Mouse (Mus musculus): ENCODE results near the gene Slc16a6.
A peak's percentile ranks its signal among the peaks of the same experiment; 100 is the strongest.

The Slc16a6 gene

DNA sequence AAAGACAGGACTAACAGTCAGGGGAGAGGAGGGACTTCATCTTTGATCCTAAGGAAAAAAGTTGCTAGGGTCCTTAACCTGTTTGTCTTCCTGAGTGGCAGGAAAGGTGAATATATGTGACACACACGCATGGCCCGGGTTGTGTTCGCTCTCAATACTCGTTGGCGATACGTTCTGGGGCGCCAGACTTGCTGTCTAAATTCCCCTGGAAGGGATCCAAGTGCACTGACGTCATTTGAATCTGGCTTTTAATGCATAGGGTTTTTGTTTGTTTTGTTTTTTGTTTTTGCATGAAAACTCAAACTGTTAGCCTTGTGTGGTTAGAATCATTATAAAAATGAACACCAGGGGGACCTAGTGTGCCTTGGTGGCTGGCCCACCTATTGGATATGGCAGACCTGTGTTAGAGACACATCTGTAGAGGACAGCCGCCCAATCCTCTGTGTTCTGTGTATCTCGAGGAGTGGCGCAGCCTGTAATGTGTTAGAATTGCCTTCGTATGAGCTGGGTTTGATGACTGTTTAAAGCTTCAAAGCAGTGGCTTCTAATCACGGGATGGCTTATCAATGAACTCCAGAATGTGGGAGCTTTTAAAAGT is 27.9 kb downstream of the Slc16a6 start:
- DNase-seq (ENCODE audit: low spot score), result no peak

DNA sequence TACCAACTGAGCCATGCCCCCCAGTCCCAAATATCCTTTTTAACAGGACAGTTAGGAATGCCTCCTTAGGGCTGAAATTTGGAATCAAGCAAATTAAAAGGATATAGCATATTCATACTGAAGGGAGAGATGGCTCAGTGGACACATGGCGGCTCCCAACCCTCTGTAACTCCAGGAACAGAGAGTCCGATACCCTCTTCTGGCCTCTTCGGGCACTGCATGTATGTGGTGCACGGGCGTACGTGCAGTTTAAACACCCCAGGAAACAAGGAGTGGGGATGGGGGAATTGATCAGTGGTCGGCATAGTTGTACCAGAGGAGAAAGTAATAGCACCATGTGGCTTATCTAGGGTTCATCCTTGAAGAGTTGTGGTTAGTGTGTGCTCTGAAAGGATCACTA is 28.8 kb downstream of the Slc16a6 start:
- no peak for DNase-seq (ENCODE audit: low spot score)

DNA sequence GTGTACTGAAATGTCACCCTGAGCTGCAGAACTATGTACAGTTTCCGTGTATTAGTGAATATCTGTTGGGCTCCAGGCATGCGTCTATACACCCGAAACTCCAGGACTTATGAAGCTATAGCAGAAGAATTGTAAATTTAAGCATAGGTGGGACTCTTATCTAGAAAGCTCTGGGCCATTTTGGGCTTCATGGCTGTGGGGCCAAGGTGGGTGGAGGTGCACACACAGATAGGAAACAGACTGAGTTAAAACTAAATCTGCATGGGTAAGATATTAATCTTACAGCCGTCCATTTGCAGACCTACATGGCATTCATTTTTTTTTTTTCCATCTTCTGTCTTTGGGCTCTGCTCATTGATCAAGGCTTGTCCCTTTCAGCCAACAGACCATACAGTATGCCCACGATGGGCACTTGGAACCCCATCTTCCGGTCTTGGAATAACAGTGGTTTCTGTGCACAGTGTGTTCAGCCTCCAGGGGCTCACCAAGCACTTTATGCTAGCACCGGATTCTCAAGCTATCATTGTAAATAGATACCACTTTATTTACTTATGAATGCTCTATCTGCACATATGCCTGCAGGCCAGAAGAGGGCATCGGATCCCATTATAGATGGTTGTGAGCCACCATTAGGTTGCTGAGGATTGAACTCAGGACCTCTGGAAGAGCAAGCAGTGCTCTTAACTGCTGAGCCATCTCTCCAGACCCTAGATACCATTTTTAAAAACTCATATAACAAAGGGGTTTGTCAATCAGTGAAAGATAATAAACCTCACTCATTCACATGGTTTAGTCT is 29.7 kb downstream of the Slc16a6 start:
- DNase-seq (ENCODE audit: low spot score), result no peak

DNA sequence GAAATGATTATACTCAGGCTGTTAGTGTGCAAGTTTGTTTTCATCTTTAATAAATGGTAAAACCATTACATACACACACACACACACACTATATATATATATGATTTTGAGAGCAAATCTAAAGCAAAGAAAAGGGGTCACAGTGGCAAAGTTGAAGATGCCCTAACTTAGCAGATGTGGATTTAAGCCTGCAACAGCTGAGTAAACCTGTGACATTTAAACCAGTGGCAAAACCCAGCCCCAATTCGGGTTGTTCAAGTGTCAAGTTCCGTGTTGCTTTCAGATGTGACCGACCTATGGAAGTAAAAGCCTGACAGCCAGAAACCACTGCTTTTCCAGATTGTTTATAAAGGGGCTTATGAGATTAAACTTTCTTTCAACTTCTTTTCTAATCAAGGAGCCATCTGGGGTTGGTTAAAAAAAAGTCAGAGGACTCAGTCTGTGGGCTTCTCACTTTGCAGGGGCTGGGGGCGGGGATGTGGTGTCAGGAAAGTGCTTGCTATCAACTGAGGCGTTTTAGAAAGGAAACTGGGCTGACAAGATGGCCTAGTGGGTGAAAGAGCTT is 31.1 kb downstream of the Slc16a6 start:
- no peak for DNase-seq (ENCODE audit: low spot score)

DNA sequence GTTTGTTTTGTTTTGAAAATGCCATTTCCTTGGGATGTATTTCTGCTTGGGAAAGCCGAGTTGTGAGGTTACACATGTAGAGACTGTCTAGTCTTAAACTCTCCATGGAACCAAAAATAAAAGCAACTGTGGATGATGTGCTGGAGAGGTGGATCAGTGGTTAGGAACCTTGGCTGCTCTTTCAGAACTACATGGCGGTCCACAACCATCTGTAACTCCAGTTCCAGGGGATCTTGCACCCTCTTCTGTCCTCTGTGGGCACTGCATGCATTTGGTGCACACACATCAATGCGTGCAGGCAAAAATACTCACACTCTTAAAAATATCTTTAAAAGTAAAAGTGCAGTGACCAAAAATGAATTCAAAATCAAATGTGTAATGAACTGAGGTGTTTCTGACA is 32.3 kb downstream of the Slc16a6 start:
- DNase-seq (ENCODE audit: low spot score), result no peak

DNA sequence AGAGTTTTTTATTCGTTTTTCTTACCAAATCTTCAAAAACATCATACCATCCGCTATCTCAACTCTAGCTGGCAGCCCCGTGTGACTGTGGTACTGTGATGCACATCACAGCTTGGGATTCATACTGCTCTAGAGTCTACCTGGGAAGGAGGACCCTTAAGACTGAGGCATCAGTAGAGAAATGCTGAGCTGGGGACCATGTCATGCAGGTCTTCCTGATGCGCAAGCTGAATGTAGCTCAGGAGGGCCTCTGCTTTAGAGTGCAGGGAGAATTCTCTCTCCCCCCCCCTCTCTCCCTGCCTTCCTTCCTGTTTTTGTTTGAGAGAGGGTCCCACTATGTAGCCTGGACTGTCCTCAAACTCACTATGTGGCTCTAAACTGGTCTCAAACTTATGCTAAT is 32.8 kb downstream of the Slc16a6 start:
- DNase-seq (ENCODE audit: low spot score), result no peak

DNA sequence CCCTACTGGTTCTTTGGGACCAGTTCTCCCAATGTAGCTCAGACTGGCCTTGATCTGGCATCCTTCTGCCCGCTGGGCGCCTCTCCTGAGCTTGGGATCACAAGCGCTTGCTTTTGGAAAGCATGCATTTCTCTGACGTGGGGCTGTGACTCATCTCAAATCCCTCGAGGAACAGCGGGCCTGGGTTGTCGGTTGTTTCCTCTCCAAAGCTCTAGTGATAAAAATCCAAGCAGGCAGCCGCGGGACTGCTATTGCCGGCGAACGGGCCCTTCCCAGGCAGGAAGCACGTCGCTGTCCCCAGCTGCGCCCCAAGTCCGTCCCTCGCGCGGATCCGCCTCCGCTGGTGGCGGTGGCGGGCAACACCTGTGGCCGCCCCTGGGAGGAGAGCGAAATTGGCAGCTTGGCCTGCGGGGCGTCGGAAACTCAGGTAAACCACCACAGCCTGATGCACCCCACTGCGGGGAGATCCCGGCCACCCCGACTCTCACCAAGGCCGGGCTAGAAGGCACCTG is 33.5 kb downstream of the Slc16a6 start:
- peak; percentile 59 for DNase-seq (ENCODE audit: low spot score)

DNA sequence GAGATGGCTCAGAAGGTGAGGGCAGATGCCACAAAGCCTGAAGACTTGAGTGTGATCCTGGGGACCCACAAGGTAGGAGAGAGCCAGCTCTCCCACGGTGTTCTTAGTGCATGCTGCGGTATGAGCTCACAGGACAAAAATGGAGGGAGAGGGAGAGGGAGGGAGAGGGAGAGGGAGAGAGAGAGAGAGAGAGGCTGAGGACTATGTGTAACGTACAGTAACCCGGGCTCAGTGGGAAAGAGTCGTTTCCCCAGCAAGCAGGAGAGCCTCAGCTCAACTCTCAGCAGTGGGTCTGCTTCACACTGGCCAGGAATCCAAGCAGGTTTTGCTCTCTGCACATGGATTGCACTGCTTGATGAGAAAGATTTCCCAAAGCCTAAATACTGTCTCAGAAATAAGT is 34.2 kb downstream of the Slc16a6 start:
- no peak for DNase-seq (ENCODE audit: low spot score)

DNA sequence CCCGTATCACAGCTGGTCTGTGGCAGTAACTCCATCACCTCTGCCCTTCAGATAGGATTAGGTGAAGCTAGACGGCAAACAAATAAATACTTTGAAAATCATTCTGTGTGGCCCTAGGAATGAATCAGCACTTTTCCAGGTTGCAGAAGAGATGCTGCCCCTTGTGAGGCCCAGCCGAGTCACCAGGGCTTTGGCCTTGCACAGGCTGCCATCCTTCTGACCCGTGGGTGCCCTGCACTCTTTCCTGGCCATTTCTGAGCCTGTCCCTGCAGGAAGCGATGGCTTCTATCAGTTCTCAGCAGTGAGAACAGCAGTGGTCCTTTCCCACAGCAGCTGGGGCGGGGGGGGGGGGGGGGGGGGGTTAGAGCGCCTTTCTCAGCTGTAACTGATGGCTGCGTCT is 36.5 kb downstream of the Slc16a6 start:
- DNase-seq (ENCODE audit: low spot score), result no peak

DNA sequence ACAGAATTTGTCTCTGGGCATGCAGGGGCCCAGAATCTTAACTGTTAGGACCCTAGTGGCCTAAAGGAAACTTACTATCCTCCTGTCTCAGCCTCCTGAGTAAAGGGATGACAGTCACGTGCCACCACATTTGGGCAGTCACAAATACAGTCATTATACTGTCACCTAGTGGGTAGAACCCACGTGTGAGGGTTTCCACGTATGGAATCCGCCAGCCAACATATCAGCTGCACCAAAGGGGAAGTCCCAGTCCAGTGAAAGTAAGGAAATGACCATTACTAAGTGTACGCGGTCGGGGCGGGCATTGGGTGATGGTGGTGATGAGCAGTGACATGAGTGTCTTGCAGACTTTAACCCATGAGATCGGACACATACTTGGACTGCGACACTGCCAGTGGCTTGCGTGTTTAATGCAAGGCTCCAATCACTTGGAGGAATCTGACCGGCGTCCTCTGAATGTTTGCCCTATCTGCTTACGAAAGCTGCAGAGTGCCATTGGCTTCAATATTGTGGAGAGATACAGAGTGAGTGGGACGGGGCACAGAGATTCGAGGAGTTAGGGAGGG is 39.1 kb downstream of the Slc16a6 start:
- no peak for DNase-seq (ENCODE audit: low spot score)

DNA sequence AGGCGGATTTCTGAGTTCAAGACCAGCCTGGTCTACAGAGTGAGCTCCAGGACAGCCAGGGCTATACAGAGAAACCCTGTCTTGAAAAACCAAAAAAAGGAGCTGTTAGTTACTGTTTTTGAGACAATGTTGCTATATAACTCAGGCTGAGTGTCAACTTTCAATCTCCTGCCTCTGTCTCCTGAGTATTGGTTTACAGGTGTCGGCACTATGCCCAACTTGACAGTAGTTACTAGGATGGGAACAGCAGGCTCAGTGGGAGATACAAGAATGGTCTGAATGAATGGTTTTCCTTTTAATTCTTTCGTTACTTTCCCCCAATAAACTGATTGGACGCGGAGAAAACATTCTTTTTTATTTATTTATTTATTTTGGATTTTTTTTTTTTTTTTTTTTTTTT is 46.0 kb downstream of the Slc16a6 start:
- DNase-seq (ENCODE audit: low spot score), result no peak

DNA sequence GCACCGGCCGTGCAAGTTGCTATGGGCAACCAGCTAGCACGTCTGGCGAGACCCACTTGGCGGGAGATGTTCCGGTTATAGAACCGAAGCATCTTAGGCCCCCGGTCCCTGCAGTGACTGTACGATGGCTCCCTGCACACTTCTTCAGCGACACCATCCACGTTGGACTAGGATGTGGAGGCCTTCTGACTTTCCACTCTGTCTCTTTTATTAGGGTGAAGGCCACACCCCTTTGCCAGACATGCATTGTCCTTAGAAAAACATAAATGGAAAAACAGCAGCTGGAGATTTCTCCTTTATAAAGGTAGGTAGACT is 47.2 kb downstream of the Slc16a6 start:
- no peak for DNase-seq (ENCODE audit: low spot score)

DNA sequence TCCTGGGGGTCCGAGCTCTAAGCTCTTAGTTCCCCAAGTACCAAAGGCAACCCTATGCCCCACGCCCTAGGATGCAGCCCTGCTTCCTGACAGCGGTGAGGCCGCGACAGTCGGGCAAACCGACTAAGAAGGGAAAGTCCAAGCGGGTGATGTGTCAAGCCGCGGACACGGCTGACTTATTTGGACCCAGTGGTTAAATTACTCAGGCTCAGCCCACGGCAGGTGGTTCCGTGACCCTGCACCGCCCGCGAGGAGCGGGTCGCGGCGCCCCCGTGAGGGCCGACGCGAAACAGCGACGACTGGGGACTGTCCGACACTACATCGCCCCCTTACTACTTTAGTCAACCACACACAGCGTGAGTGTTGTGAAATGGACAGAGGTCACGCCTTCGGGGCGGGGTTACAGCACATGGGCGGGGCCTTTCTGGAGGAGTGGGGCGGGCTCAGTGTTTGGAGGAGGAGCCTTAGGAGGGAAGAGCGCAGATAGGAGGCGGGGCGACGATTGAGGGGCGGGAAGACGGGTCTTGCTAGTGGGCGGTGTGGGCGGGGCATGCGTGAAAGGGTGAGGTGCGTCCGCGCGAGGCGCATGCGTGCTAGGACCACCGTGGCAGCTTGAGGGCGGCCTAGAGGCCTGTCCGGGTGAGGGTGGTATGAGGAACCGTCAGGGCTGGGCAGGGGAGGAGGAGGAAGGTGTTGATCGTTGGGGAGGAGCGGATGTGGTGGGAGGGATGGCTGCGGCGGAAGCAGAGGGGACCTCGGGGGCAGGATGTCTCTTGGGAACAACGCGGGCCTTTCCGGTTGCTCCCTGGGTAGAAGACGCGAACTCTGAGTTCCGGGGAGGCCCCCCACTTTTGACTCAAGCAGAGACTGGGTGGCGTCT is 47.8 kb downstream of the Slc16a6 start, which contains the start of gene Amz2:
Gene Amz2 (plus strand): TSS at position 555 of the 880 bp plus-strand sequence.
- DNase-seq (ENCODE audit: low spot score), result peak; percentile 99

DNA sequence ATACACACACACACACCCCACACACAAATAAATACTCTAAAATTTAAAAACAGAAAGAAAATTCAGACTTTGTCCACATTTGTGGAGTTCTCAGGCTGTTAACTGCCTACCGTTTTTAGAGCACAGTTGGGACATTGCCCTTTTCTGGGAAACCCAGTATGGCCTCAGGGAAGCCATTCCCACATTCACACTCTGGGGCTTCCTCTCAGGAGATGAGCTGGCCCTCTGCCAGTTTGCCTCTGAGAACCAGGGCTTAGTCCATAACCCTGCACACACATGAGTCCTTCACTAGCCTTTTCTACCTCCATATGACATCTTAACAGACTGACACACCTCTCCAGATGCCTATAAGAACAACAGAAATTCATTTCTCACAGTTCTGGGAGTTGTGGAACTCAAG is 50.1 kb downstream of the Slc16a6 start:
- DNase-seq (ENCODE audit: low spot score), result no peak

DNA sequence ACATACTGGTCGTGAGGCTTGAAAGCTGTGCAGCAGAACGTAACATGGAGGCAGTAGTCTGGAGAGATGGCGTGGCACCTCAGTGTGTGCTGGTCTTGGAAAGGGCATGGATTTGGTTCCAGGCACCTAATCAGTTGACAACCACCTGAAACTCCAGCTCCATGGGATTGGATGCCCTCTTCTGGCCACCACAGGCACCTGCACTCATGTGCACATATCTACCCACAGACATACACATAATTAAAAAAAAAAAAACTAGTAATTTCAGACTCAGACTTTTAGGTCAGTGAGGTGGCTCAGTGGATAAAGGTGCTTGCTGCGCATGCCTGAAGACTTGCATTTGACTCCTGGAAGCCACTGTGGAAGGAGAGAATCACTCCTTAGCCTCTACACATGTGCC is 51.1 kb downstream of the Slc16a6 start:
- DNase-seq (ENCODE audit: low spot score), result no peak

DNA sequence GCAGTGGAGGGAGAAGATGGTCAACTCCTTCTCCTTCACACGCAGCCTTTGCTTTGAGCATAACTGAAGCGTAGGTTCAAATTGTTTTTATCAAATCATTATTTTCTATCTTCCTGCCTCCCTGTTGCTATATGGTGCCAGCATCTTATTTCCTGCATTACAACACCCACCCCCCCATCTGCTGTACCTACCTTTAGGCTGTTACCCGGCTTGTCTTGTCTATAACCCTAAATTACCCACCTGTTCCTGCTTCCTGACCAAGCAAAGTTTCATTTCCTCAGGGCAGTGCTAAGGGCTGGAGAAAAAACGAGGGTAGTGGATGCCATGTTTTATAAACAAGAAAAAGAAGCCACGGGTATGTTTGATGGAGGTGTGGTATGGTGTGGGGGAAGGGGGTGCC is 52.2 kb downstream of the Slc16a6 start:
- no peak for DNase-seq (ENCODE audit: low spot score)

DNA sequence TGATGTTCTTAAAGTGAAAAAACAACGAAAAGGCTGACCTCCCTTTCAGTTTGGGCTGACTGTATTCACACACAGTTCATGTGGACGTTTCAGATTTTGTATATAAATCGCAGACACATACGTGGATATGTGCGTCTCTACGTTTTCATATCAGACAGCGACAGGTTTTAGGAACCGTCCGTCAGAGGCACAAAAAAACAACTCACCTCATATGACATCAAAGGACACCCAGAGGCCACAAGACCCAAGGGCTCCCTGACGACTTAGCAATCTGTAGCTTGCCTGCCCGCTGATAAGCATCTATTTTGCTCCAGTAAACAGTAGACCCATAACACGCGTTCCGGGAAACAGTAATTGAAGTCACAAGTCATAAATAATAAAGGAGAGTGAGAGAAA is 52.8 kb downstream of the Slc16a6 start:
- no peak for DNase-seq (ENCODE audit: low spot score)

DNA sequence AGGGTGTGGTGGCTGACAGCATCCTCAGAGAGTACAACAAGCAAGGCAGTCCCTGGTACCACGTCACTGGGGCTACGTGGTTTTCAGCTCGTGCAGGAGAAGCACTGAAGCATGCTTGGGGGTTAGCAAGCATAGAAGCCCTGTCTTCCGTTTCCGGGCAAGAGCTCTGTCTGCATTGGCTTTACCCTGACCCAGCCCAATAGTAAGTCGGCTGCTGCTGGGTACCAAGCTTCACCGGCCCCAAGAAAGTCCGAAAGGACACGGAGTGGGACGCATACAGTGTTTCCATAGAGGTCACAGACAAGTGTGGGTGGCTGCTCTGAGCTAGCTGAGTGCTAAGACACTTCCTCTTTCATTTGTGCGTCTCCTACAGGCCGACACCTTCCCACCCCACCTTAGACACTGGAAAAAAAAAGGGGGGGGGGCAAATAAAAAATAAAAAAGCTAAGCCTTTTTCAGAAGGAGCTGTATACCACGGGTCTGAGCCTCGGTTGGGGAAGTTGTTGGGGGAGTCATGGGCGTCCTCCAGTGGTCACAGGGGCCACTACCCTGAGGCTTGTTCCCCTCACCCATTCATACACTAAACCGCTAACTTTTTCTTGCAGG is 53.3 kb downstream of the Slc16a6 start:
- DNase-seq (ENCODE audit: low spot score), result no peak

DNA sequence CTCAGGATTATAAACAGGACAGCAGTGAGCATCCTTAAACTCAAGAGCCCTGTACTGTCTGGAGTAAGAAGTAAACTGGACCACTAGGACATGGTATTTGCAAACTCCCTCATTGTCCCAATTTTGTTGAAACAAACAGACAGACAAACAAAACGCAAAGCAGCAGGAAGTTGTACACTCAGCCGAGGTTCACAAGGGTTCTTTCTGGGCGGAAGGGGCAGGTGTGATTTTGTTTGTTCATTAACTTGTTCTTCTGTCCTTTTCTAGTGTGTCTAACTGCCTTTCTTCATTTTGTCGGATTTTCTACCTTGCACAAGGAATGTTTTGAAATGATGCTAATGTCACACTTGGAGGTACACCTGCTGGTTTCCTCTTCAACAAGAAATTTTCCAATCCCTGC is 53.9 kb downstream of the Slc16a6 start:
- no peak for DNase-seq (ENCODE audit: low spot score)

DNA sequence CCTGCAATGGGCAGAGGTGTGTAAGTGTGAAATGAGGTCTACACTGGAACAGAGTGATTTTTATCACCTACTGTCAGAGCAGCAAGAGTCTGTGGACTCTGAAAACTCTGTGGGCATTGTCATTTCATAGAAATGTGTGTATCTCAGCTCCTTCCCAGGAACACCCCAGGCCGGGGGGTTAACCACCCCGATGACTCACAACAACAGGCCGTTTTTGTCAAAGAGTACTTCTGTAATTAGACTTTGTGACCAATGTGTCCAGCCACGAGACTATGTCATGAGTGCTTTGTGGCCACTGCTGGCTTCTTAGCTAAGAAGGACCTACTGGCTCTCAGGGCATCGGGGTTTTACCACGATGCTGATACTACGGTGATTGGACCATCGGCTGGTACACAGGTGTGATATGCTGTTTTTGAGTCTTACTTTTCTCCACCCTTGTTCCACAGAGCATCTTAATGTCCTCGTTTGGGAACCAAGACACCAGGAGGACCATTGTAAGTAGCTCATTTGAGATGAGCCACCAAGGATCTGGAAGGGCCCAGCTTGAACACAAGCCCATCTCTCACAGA is 55.8 kb downstream of the Slc16a6 start:
- no peak for DNase-seq (ENCODE audit: low spot score)

DNA sequence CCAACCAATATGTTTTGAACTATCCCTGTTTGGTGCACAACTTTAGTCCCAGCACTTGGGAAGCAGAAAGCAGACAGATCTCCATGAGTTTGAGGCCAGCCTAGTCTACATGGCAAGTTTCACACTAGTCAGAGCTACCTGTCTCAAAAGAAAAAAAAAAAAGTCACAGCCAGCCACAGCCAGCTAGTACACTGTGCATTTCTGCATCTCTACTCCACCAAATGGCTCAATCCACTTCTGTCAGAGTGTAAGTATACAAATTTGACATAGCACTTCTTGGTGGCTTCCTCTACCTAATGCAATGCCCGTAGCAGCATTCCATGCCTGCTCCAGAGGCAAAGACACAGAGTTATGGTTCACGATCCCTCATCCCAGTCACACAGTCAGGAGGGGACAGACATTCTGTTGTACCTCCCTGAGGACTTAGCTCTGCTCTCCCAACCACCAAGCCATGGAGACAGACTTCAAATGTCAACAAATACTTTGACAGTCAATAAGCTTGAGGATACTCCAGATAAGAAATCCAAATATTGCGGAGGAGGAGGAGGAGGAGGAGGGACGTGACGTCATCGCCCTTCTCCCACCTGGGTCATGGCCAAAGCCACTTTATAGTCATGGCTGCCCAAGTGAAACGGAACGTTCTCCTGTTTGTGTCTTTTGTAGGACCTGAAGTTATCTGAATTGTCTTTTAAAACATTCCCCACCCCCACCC is 56.5 kb downstream of the Slc16a6 start:
- no peak for DNase-seq (ENCODE audit: low spot score)

All from ovary, adult 18-20 months (tissue).